ENCODE assay signal across 11 mouse cellular contexts in genomic region chr1:134049542-134049941, GRCm38 (mm10). TPM values are rescaled to one million over a fixed set of nuclear protein-coding genes. Genes with fewer than 3 reads are reported as not detected.
"Had no signal": no experiment of that assay in that cellular context is flagged by ENCODE, and none has a peak within 500 bp of the region (broad histone marks: within the 10 kb centered on the region; RNA-seq: fewer than 3 reads in every experiment).

No protein-coding gene starts in this region.

- DNase-seq: liver, embryonic 13.5 days; liver, postnatal 0 days; lung, postnatal 10 days; right cerebral cortex, postnatal 25 days; thymus, adult 2 months; thymus, postnatal 14 days; thymus, postnatal 36 days had no signal

RNA-seq across cellular contexts. Expression of gene Fmod, which starts 12.5 kb away (rescaled TPM):
- total RNA-seq: megakaryocyte progenitor cell, adult 5-6 weeks; monocyte, adult 5-6 weeks; neutrophil, adult 5-6 weeks had no signal
- polyA plus RNA-seq: macrophage had no signal
